Mouse (Mus musculus): ENCODE measurements at regions not wholly inside any gene's neighbourhood (a gene's known extent, or its start where the extent isn't known, plus 50 kb on each side); places are given as distances from the start of the nearest gene placed in this dataset.

GRCm38 (mm10) chr9:52376914-52377313 is 208.5 kb upstream of the Zc3h12c start:
- no peak for DNase-seq

- DNase-seq, result no peak
Measured at GRCm38 (mm10) chr9:52371296-52371695, 202.9 kb upstream of the Zc3h12c start.

DNA sequence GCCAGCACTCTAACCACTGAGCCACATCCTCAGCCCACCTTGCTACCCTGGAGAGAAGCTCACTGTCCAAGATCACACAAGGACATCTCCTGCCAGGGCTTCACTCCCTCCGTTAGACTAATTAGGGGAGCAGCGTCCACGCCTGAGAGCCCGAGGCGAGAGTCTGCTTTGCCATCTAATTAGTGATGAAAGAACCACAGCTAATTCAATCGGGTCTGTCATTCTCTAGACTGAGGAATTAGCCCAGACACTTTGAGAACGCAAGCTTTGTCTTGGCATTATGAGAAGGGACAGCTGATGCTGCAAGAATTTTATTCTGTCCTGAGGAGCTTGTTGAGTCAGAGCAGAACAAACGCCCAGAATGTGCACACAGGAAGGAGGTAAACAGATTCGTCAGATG is 200.5 kb upstream of the Zc3h12c start:
- no peak for DNase-seq

- DNase-seq, result no peak
Measured at GRCm38 (mm10) chr9:52368080-52368479, 199.7 kb upstream of the Zc3h12c start.

DNA sequence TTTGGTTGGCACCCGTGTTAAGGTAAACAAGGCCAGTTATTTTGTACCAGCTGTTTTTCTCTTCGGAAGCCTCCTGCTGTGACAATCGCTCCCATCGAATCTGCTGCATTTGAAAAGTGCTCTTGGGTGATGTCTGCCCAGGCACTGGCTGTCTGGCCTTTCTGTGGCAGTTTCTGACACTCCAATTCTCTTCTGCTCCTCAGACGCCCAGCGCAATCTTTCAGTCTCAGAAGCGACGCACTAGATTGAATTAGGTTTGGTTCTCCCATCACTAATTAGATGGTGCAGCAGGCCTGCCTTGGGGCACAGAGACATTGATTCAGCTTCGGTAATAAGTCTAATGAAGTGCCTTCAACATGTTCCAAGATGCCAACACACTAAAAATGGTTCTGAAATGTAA is 197.7 kb upstream of the Zc3h12c start:
- DNase-seq, result no peak

DNA sequence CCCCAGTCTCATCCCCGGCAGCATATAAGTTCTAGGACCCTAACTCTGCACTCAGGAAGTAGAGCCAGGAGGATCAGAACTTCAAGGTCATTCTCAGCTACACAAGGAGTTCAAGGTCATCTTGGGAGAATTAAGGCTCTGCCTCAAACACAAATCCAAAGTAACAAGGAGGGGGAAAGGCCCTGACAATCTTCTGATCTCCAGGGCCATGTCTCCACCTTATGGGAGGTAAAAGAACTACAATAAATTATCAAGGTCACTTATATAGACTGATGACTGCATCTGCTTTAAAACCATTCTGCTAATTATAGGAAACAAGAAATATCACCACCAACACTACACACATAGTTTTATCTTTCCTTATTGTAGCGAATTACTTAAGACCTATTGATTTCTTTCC is 193.2 kb upstream of the Zc3h12c start:
- no peak for DNase-seq

GRCm38 (mm10) chr9:52359416-52359815 is 191.0 kb upstream of the Zc3h12c start:
- no peak for DNase-seq

DNA sequence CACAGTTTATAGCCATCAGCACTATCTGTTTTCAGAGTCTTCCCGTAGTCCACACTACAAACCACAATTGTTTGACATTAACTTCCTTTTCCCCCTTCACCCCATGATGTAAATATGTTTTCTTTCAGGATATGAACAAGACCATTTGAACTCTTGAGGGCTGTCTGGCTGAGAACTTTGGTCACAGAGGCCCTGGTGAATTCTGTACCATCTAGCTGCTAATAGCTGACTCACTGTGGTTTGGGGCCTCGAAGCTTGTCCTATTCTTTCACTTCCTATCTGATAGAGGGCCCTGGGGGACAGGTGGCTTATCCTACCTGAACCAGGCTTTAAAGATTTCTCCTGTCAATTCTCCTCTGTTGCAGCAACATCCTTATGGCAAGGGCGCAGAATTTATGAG is 188.2 kb upstream of the Zc3h12c start:
- no peak for DNase-seq

DNA sequence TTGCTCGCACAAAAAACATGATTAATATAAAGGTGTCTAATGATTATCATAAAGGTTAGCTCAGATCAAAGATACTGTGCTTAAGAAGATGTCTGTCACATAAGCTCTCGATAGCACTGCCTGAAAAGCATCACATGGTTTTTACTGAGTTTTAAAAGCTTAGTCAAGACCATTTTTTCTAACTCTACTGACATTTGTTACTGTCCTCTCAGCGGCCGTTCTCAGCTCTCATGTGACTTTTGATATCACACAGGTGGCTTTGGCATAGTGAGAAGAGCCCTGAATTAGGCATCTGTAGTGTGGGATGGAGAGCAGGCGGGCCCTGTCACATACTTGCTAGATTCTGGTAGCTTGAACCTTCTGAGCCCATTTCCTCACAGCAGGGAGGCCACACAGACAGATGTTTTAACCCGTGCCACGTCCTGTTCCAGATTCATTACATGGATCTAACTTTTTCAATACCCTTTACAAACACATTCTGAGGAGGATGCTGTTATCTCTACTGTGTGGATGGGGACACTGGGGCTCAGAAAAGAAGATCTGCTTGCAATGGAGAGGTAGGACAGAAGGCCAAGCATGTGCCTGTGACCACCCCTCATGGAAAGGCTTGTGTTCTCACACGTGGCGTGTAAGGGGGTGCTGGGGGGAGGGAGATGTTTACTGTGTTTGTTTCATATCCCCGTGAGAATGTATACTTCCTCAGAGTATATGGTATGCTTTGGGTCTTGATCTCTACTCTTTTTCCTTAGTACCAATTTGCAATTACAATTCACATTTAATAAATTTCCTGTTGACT is 187.0 kb upstream of the Zc3h12c start:
- DNase-seq, result no peak

- no peak for DNase-seq
Measured at GRCm38 (mm10) chr9:52348536-52349527, 180.5 kb upstream of the Zc3h12c start.

- DNase-seq, result no peak
Measured at GRCm38 (mm10) chr9:52344177-52344877, 176.0 kb upstream of the Zc3h12c start.

GRCm38 (mm10) chr9:52341029-52341428 is 172.7 kb upstream of the Zc3h12c start:
- DNase-seq, result no peak

DNA sequence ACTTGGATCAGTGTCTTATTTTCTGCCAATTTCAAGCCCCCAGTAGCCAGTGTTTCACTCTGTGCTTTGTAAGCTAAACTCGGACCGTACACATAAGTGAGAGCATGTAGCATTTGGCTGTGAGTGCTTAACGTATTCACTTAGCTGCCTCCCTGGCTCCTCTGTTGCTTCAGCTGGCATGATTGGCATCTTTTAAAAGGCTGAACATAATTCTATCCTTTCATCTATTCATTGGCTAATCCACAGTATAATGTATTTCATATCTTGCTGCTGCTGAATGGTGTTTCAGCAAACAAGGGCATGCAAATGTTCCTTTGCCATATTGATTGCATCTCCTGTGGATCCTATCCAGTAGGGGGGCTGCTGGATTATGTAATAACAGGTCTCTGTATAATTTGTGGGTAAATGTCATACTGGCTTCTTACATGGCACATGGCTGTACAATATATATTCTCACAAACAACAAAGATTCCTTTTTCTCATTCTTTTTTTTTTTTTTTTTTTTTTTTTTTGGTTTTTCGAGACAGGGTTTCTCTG is 169.5 kb upstream of the Zc3h12c start:
- DNase-seq, result no peak

DNA sequence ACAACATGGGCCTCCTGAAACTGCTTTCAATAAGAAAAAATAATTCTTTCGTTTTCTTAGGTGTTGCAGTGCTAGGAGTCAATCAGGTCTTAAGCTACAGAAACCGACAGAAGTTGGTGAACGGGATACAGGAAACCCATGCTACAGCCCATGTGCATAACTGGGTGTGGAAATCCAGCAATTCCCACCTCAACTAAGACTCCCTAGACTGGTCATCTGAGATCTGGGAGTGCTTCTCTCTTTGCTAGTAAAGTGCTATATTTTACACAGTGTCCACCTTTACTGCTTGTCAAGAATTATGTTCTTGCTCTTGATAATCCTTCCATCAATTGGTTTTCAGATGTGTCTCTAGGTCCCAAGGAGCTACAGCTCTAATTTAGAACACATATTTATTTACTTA is 166.4 kb upstream of the Zc3h12c start:
- no peak for DNase-seq

GRCm38 (mm10) chr9:52333884-52334283 is 165.5 kb upstream of the Zc3h12c start:
- no peak for DNase-seq

DNA sequence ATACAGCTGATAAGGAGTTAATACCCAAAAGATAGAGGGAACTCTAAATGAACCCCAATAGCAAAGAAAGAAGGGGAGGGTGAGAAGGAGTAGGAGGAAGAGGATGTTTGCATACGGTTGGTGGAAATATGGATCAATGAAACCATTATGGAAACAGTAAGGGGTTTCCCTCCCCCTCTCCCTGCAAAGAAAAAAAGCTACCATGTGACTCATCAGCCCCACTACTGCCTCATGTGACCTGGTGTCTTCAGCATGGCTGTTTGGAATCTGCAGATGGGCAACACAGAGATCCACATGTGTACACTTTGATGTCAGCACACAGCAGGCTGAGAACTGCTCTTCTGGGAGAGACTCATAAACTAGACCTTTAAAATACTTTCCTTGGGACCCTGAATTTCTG is 163.4 kb upstream of the Zc3h12c start:
- no peak for DNase-seq

DNA sequence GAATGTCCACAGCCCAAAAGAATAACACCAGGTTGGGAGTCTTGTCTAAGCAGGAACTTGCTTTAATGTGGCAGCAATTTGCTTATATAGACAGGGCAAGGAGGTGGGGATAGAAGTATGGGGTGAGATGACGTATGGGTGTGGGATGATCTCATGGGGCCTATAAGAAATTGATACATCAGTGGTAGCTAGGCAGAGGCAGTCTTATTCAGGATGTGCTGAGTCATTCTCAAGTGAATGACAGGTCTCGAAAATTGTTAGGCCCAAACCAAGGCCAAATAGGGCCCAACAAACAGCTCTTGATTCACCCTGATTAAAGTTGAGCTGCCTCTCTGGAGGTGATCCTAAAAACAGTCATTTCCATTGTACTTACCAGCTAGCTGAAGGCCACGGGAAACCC is 162.3 kb upstream of the Zc3h12c start:
- DNase-seq, result no peak

GRCm38 (mm10) chr9:52324347-52324746 is 156.0 kb upstream of the Zc3h12c start:
- no peak for DNase-seq

- DNase-seq, result no peak
Measured at GRCm38 (mm10) chr9:52323757-52324156, 155.4 kb upstream of the Zc3h12c start.

DNA sequence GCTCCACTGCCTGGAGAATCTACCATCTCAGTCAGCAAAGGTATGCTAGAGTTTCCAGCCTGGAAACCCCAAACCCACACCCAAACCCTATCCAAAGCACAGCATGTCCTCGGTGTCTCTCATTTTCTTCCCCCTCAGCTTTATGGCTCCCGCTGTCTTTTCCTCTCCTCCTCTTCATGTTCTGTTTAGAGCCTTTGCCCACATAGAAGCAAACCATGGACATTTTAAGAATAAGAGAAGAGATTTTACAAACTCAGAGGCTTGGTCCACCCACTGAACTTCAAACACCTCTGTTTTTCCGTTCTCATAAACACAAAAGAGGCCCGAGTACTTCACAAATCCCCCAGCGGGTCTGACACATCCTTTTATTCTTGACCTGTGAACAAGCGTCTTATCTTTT is 154.9 kb upstream of the Zc3h12c start:
- DNase-seq, result no peak

GRCm38 (mm10) chr9:52301521-52301920 is 133.1 kb upstream of the Zc3h12c start:
- no peak for DNase-seq

- peak; percentile 7 for DNase-seq
Measured at GRCm38 (mm10) chr9:52298329-52298728, 130.0 kb upstream of the Zc3h12c start.

DNA sequence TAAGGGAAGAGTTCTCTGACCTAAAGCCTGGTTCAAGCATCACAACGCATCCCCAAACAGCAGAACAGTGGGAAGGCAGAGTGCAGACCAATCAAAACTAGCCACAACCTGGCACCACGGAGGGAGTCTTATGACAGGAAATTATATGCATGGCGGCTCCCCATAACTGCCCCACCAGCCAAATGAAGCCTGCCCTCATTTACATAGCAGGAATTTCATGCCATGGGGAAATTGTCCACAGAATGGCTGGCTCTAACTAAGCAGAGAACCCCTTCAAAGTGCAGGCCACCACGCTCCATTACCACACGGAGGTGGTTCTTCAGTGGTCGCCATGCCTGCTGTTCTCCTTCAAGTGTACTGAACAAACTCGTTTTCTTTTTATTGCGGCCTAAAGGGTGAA is 126.3 kb upstream of the Zc3h12c start:
- no peak for DNase-seq

Measured in thymus, postnatal 25 days (tissue).